Mouse (Mus musculus) lung, adult 18-20 months (tissue): ENCODE measurements around the gene Fmc1.
"Not testable (repeated sequence)": the region's sequence is repeated elsewhere in the genome, so short reads cannot be mapped to it uniquely, and the experiment has no call there.

ENCODE experiments used
- DNase-seq, 2 experiments: peaks; one replicate each; pipeline ENCODE4 v3.0.0; 2022; ENCODE audit warnings: mixed read lengths in 2 of 2

Fmc1 gene

GRCm38 (mm10) chr6:38533428-38534405 lies at the start of gene Fmc1:
TSS of gene Fmc1 (plus strand) at chr6:38533502.
- peak; percentile 99 for DNase-seq

- peak; percentile 45 for DNase-seq
These were observed 40.8 kb upstream of the Fmc1 start for GRCm38 (mm10) chr6:38492550-38492949.

DNA sequence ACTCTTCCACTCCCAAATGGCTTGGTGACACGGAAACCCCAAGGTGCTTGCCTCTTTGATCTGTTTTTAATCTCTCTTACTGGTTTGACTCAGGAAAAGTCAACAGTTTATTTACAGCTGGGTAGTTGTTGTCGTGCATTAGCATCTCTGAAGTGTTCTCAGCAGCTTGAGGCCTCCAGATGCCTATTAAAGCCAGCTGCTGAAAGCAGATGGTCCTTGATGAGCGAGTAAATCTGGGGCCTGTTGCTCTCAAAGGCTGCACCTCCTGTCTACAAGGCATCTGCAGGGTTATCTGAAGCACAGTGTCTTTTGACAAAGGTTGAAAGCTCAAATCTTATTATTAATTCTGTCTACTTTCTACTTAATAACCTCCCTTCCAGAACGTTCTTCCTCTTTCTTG lies 37.7 kb upstream of the Fmc1 start:
- no peak for DNase-seq

GRCm38 (mm10) chr6:38512096-38512495 lies 21.2 kb upstream of the Fmc1 start:
- no peak for DNase-seq

DNA sequence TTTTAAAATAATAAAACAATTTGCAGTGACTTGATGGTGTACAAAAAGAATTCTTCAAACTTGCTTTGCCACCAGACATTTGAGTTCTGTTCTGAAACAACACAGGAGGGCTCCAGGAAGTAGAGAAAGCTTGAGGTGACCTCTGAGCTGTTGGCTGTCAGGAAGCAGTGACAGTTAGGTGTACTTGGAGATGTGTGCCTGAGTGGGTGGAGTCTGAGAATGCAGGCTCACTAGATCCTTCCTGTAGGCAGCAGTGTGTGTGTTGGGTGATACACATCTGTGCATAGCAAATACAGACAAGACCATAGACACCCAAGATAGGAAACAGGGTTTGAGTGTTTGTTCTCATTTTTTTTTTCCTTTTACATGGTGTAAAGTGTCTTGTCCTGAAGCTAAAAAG lies 20.5 kb upstream of the Fmc1 start:
- DNase-seq, result no peak

DNA sequence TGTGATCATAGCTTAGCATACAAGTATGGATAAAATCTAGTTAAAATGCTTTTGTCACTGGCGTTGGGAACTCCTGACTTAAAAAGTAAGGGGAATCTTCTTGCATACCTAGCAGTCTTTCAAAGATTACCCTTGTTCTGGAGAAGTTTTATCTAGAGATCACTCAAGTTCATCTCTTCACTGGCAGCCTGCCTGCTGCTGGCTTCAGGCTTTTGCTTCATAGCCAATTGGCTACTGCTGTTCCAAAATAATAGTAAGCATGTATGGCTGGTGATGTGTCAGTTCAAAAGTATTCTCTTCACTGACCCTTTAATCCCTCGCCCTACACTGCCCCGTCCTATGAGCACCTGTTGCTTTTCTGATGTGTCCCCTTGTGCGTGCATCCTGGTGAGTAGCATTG lies 18.1 kb upstream of the Fmc1 start:
- DNase-seq, result no peak

- DNase-seq, result peak; percentile 14 to 43
These were observed 9.5 kb upstream of the Fmc1 start for GRCm38 (mm10) chr6:38523851-38524250.

DNA sequence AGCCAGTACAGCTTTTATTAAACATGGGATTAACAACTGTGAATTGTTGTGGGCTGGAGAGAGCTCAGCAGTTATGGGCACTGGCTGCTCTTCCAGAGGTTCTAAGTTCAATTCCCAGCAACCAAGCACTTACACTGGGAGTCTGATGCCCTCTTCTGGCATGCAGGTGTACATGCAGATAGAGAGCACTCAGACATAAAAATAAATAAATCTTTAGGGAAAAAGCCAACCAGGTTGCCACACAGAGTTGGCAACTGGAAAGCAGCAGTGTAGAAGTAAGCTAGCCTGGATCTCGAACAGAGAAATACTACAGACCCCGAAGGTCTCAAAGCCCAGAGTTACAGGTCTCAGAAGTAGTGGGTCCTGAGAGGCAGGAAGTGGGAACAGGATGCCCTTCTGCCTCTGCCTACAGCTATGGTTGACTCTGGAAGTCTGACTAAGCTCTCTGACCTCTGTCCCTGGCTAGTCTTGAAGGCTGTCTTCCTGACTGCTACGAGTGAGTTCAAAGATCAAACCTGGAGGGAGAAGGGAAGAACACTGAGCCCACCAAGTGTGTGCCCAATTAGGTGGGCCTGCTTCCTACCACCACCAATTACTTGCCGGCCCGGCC lies 2.0 kb upstream of the Fmc1 start:
- peak; percentile 31 to 42 for DNase-seq

DNA sequence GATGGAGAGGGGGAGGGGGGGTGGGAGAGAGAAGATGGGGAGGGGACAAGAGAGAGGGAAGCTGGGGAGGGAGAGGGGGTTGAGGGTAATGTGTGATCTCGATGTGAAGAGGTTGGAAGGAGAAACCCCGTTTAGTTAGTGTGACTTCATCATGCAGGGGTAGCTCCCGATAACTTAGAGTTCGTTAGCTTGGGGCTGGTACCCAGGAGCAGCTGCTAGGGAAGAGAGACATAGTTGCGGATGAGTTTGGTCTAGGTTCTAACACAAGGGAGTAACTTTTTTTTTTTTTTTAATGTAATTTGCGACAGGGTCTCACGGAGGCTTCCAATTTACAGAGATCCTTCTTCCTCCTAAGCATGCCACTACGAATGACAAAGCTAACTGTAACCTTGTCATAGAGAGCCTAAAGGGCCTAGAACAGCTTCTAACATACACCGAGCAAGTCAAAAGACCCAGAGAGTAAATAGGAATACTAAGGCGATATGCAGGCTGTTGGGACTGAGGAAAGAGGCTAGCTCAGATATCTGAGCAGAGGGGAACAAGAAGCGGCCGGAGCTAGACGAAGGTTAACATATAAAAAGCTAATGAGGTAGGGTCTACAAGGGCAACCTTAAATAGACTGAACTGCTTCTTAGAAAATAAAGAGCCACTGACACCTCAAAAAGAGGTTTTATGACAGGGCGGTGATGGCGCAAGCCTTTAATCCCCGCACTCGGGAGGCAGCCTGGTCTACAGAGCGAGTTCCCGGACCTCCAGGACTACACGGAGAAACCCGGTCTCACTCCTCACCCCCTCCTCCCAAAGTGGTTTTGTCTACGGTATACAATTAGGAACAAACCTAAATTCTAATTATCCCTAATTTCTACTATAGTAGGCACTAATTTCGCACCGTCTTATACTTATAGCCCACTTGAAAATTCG lies 542 bp upstream of the Fmc1 start:
- no peak for DNase-seq

DNA sequence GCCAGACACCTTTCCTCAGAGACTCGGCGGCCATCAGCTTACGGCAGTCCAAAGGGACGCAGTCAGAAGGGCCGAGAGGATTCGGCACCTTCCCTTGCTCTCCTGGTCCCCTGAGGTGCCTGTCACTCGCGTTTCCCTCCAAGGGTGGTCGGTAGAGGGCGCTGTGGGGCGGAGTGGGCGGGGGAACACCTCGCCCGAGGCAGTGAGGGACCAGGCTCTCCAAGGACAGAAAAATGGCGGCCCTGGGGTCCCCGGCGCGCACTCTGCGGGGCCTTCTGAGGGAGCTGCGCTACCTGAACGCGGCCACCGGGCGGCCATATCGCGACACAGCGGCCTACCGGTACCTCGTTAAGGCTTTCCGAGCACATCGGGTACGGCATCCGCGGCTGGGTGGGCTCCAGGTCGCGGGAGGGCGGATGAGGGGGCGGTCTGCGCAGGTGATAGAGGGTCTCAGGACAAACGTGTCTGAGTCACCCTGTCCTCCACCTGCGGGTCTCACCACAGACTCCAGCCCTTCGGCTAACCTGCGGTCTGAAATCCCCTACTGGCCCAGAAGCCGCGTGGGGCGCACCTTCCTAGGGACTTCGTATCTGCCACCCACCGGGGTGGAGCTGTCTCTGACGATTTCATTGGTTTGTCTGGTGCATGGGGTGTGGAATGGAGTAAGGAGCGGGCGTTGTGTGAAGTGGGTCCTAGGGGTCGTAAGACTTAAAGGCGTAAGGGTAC lies 1.5 kb downstream of the Fmc1 start:
- peak; percentile 96 to 98 for DNase-seq

DNA sequence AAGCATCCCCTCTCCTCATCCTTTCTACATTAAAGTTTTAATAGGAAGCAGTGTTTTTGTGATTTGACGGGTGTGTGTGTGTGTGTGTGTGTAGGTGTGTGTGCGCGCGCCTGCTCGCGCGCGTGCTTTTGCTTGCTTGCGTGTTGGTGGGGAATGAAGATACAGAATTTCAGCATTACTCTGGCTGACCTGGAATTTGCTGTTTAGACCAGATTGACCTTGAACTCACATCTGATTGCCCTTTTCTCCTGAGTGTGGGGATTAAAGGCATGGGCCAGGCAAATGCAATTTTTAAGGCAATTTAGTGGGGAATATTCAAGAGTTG lies 2.0 kb downstream of the Fmc1 start:
- no peak for DNase-seq

GRCm38 (mm10) chr6:38535788-38536187 lies 2.5 kb downstream of the Fmc1 start:
- no peak for DNase-seq

DNA sequence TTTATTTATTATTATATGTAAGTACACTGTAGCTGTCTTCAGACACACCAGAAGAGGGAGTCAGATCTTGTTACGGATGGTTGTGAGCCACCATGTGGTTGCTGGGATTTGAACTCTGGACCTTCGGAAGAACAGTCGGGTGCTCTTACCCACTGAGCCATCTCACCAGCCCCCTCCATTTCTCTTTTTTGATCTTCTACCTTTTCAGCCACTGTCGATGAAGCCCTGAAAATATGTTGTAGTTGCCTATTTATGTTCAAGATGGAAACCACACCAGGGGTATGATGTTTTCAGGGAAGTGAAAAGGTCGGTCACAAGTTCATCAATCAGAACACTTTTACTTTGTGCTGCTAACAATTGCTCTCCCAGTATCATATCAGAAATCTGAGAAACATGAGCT lies 10.8 kb downstream of the Fmc1 start:
- not testable (repeated sequence) for DNase-seq

GRCm38 (mm10) chr6:38547005-38547404 lies 13.7 kb downstream of the Fmc1 start:
- DNase-seq, result not testable (repeated sequence)

- no peak for DNase-seq
These were observed 14.4 kb downstream of the Fmc1 start for GRCm38 (mm10) chr6:38547707-38548106.

DNA sequence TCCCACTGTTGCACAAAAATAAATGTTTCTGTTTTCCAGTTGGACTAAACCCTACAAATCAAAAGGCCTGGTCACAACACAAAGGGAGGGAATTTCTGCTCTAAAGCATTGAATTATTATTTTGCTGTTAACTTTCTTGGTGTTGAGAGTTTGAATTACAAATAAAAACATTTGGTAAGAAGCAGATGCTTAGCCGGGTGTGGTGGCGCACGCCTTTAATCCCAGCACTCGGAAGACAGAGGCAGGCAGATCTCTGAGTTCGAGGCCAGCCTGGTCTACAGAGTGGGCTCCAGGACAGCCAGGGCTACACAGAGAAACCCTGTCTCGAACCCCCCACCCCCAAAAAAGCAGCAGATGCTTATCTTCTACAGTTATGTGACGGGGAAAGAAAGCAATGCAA lies 15.3 kb downstream of the Fmc1 start:
- DNase-seq, result not testable (repeated sequence)

GRCm38 (mm10) chr6:38549840-38550239 lies 16.5 kb downstream of the Fmc1 start:
- DNase-seq, result not testable (repeated sequence)

DNA sequence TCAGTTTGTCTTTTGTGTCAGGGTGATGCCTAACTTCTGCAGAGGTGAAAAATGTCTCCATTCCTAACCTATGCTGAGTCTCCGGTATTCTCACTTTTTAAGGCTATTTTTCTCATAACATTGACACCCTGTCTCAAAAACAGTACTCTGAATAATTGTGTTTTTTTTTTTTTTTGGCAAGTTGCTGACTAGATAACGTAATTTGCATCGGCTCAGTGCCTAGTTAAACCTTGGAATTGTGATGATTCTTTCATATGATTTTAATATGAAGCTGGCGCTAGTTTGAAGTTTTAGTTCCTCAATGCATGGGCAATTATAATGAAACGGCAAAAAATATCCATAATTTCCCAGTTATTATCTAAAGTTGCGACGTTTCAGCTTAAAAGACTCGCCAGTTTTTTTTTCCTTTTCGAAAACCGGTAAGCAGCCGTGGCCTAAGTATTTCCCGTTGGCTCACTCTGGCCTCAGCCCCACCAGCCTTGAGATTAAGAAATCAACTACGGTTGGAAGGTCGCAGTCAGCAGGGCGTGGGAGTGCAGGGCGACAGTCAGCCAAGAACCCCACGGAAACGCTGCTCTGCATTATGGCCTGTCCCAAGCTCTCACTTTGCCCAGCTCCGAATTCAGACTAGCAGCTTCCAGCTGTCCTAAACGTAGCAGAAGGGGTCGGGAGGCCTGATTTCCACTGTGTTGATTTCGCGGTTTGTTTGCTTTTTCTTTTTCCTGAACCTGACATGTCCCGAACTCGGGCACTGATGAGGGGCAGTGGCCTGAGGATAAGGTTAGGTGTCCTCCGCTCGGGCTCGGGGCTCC lies 17.2 kb downstream of the Fmc1 start:
- peak; percentile 83 to 87 for DNase-seq

- DNase-seq, result peak; percentile 96 to 97
These were observed 18.0 kb downstream of the Fmc1 start, which contains the start of gene Luc7l2 for GRCm38 (mm10) chr6:38551062-38551988. TSS of gene Luc7l2 (plus strand) at chr6:38551334.

GRCm38 (mm10) chr6:38551989-38552635 lies 18.8 kb downstream of the Fmc1 start:
- peak; percentile 99 for DNase-seq
